Mouse (Mus musculus) hindbrain, embryonic 16.5 days (tissue): ENCODE data around the gene Klhl29. TPM values are rescaled to one million over a fixed set of nuclear protein-coding genes. Genes with fewer than 3 reads are reported as not detected.

ENCODE experiments used
- ATAC-seq: fragments of 200-750 bp; cut with Nextera tagmentation; 2 replicates; pipeline ENCODE4 v1.8.0; 2017; ENCODE audit warnings: moderate TSS enrichment, moderate library complexity
- H3K27ac ChIP-seq: fragments of 300-500 bp; sonication (generic); 2 replicates; pipeline ENCODE4 v1.5.1; 2014; ENCODE audit warnings: low read depth, mild to moderate bottlenecking, control low read depth, low read length, moderate library complexity
- H3K27me3 ChIP-seq: fragments of 300-500 bp; sonication (generic); replicated peaks from 2 replicates; pipeline ENCODE4 v1.6.1; 2014; ENCODE audit warnings: low read length; ENCODE audit not compliant: control insufficient read depth, insufficient read depth
- H3K36me3 ChIP-seq: fragments of 300-500 bp; sonication (generic); 2 replicates; pipeline ENCODE4 v1.6.1; 2014; ENCODE audit warnings: mild to moderate bottlenecking, low read length, moderate library complexity, mixed read lengths; ENCODE audit not compliant: control insufficient read depth, insufficient read depth
- H3K4me1 ChIP-seq: fragments of 300-500 bp; sonication (generic); 2 replicates; pipeline ENCODE4 v1.6.1; 2014; ENCODE audit warnings: low read depth, low read length; ENCODE audit not compliant: control insufficient read depth, insufficient read depth
- H3K4me2 ChIP-seq: fragments of 300-500 bp; sonication (generic); 2 replicates; pipeline ENCODE4 v1.6.1; 2014; ENCODE audit warnings: mild to moderate bottlenecking, low read length, control low read depth, moderate library complexity
- H3K4me3 ChIP-seq: fragments of 300-500 bp; sonication (generic); 2 replicates; pipeline ENCODE4 v1.5.1; 2014; ENCODE audit warnings: mild to moderate bottlenecking, low read length, control low read depth, moderate library complexity
- H3K9ac ChIP-seq: fragments of 300-500 bp; sonication (generic); 2 replicates; pipeline ENCODE4 v1.6.1; 2014; ENCODE audit warnings: low read depth, mild to moderate bottlenecking, control low read depth, low read length, moderate library complexity
- H3K9me3 ChIP-seq: fragments of 300-500 bp; sonication (generic); 2 replicates; pipeline ENCODE4 v1.6.1; 2014; ENCODE audit warnings: mild to moderate bottlenecking, low read length, moderate library complexity; ENCODE audit not compliant: control insufficient read depth
- WGBS: fragments of 180-500 bp; shearing (Covaris S2); extraction: QIAGEN DNeasy Blood & Tissue Kit; methylation state at CpG from one replicate; pipeline ENCODE4 v1.1.7; 2014; 5-methylcytosine and 5-hydroxymethylcytosine counted together
- polyA plus RNA-seq: library from polyadenylated mRNA; unstranded; fragments of >200 nt; fragmentation: Nextera tagmentation; extraction: Ambion mirVana; gene quantifications from 2 replicates; pipeline ENCODE4 v1.2.1, GENCODE M21; 2015

Gene Klhl29
- polyA plus RNA-seq, 1 experiment from 2014 or later, result 2.3 TPM

GRCm38 (mm10) chr12:5191628-5192379 lies 183.7 kb downstream of the Klhl29 start:
- Histone ChIP-seq H3K9me3 (no peaks in the 10 kb centered on the region), H3K4me1 (peaks cover 39% of the 10 kb centered on the region), H3K4me2 (peak overlapping the region; percentile 22; the same call in 1 of the 2 replicates), H3K36me3 (no peaks in the 10 kb centered on the region), H3K27ac (peak overlapping the region; percentile 34; the same call in 1 of the 2 replicates), H3K9ac (0 out of 2 replicates have a peak overlapping the region, but pooled peaks have one; percentile 22), H3K4me3 (no peak overlapping the region), H3K27me3 (no peaks in the 10 kb centered on the region)
- WGBS, result 15% methylated on average over 14 of the region's 14 CpGs
- ATAC-seq, result peak; percentile 71

DNA sequence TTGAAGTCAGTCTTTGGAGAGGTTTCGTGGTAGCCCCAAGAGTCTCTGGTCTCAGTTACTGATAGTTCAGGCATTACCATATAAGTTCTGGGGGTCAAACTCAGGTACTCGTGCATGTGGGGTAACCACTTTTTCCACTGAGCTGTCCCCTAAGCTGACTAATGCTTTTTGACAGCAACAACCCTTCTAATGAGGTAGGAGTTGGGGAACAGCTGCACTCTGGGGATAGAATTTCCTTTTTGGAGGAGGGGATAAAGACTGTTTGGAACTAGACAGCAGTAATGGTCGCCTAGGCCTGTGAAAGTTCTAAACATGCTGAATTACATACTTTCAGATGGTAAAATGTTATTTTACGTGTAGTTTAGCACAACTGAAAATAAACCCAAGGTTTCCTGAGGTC lies 184.3 kb downstream of the Klhl29 start:
- Histone ChIP-seq H3K9me3 (no peaks in the 10 kb centered on the region), H3K27ac (no peak overlapping the region), H3K9ac (no peak overlapping the region), H3K4me1 (peaks cover 39% of the 10 kb centered on the region), H3K4me2 (no peak overlapping the region), H3K27me3 (no peaks in the 10 kb centered on the region), H3K4me3 (no peak overlapping the region), H3K36me3 (no peaks in the 10 kb centered on the region)
- WGBS, result 80% methylated on average over 4 of the region's 4 CpGs
- ATAC-seq, result no peak

DNA sequence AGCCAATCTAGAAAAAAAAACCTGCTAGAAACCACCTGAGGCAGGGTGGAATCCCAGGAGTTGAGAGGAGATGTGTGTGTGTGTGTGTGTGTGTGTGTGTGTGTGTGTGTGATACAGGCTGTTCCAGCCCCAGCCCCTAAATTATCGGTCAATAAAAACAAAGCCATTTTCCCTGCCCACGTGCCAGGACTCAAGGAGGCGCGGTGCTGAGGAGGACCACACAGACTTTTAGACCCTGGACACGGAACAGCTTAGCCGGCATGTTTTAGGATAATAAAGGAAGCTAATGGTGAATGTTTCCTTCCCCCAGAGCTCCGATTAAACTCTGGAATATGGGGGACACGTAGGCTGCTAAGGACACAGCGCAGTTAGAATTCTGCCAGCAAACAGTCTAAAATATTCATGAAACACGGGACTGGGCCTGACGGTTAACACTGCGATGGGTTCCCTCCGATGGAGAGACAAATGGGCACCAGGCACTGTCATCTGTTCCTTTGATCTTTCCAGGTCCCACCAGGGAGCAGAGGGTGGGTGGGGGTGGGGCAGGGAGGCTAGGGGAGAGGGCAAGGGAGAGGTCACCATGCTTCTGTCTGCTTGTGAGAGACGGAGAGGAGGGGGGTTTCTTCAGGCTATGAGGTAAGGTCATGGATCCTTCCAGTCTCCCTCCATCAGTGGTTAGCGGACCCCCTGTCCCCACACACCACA lies 185.9 kb downstream of the Klhl29 start:
- H3K9ac ChIP-seq, result no peak overlapping the region; the same call in 1 of the 2 replicates
- H3K27me3 ChIP-seq, result no peaks in the 10 kb centered on the region
- H3K4me2 ChIP-seq, result no peak overlapping the region
- H3K4me3 ChIP-seq, result no peak overlapping the region
- H3K4me1 ChIP-seq, result peaks cover 39% of the 10 kb centered on the region
- H3K27ac ChIP-seq, result no peak overlapping the region; the same call in 1 of the 2 replicates
- no peak for ATAC-seq
- no peaks in the 10 kb centered on the region for H3K36me3 ChIP-seq
- WGBS, result 17% methylated on average over 15 of the region's 15 CpGs
- no peaks in the 10 kb centered on the region for H3K9me3 ChIP-seq

DNA sequence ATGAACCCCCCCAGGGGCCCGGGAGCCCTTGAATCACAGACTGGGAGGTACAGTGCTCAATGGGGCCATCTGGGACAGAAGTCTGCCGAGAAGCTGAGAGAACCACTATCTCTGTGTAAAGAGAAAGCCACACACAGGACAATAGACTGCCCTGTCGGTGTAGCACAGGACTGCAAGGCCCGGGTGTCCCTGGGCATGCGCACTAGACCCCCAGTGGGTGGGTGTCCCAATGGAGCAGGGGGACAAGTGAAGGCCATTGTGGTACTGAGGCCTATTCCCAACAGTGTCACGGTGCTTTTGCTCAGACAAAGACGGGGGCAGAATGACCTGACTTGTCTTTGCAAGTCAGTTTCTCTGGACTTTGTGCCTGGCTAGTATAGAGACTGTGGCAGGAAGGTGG lies 186.6 kb downstream of the Klhl29 start:
- Histone ChIP-seq H3K9ac (no peak overlapping the region), H3K36me3 (no peaks in the 10 kb centered on the region), H3K4me1 (peaks cover 40% of the 10 kb centered on the region), H3K9me3 (no peaks in the 10 kb centered on the region), H3K27me3 (no peaks in the 10 kb centered on the region), H3K4me2 (no peak overlapping the region), H3K4me3 (no peak overlapping the region), H3K27ac (no peak overlapping the region)
- peak; percentile 29 for ATAC-seq
- 14% methylated on average over 7 of the region's 7 CpGs for WGBS

DNA sequence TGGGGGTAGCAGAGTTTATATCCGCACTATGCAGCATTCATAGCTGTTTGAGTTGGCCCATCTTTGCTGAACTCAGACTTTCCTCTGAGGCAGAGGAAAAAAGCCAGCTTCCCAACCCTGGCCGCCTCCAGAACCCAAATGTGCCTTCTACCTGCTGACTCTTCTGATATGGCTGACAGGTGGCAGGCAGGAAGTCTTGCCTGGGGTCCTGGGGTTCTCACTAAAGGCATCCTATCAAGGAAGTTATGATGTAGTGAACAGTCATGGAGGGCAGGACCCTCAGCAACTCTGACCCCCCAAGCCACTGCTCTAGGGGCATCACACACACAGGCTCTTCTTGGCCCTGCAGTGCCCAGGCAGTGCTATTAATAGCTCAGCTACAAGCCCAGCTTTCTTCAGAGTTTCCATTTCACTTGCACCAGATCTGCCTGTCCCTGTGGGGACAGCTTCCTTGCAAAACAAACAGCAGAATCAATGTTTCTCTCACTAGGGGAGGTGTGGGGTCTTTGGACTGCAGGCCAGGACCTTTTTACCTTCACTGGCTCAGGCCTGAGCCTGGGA lies 187.6 kb downstream of the Klhl29 start:
- no peak for ATAC-seq

GRCm38 (mm10) chr12:5186645-5187044 lies 188.8 kb downstream of the Klhl29 start:
- H3K4me2 ChIP-seq, result no peak overlapping the region
- no peak overlapping the region for H3K9ac ChIP-seq
- no peaks in the 10 kb centered on the region for H3K36me3 ChIP-seq
- H3K27ac ChIP-seq, result no peak overlapping the region
- no peak overlapping the region for H3K4me3 ChIP-seq
- H3K27me3 ChIP-seq, result no peaks in the 10 kb centered on the region
- no peaks in the 10 kb centered on the region for H3K9me3 ChIP-seq
- 60% methylated on average over 1 of the region's 1 CpGs for WGBS
- peaks cover 35% of the 10 kb centered on the region for H3K4me1 ChIP-seq
- peak; percentile 26 for ATAC-seq

More for the DNA sequence above, 187.6 kb downstream of the Klhl29 start:
- Histone ChIP-seq H3K27ac (peak overlapping the region; percentile 39; the same call in 1 of the 2 replicates), H3K4me2 (no peak overlapping the region), H3K9me3 (no peaks in the 10 kb centered on the region), H3K9ac (no peak overlapping the region), H3K4me1 (peaks cover 43% of the 10 kb centered on the region), H3K4me3 (no peak overlapping the region), H3K36me3 (no peaks in the 10 kb centered on the region), H3K27me3 (no peaks in the 10 kb centered on the region)
- WGBS, result 85% methylated on average over 2 of the region's 2 CpGs

DNA sequence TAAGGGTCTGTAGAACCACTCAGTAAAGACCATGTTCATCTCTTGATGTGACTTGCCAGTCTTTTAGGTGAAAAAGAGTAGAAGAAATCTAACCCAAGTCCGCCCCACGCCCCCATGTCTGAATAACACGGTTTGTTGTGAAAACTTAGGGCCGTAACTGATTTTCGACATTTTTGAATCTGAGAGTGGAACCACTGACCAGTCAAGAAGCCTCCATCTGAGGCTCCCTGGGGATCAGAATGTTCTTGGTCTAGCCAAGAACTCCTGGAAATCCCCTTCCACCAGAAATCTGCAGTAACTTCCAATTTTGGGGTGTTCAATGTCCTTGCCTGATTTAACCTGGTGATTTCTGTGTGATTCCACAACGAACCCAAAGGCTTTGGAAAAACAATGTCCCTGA lies 189.9 kb downstream of the Klhl29 start:
- H3K4me2 ChIP-seq, result no peak overlapping the region
- WGBS, result 93% methylated on average over 6 of the region's 6 CpGs
- no peaks in the 10 kb centered on the region for H3K36me3 ChIP-seq
- H3K4me1 ChIP-seq, result peaks cover 32% of the 10 kb centered on the region
- H3K27me3 ChIP-seq, result no peaks in the 10 kb centered on the region
- H3K9ac ChIP-seq, result no peak overlapping the region
- no peak overlapping the region for H3K4me3 ChIP-seq
- no peak overlapping the region for H3K27ac ChIP-seq
- no peaks in the 10 kb centered on the region for H3K9me3 ChIP-seq
- no peak for ATAC-seq

- 59% methylated on average over 4 of the region's 4 CpGs for WGBS
- 0 out of 2 replicates have a peak, but pooled peaks have one; percentile 12 for ATAC-seq
- no peaks in the 10 kb centered on the region for H3K27me3 ChIP-seq
Measured at GRCm38 (mm10) chr12:5182586-5182985, 192.9 kb downstream of the Klhl29 start.

GRCm38 (mm10) chr12:5182165-5182564 lies 193.3 kb downstream of the Klhl29 start:
- Histone ChIP-seq H3K36me3 (no peaks in the 10 kb centered on the region), H3K4me3 (no peak overlapping the region), H3K4me2 (no peak overlapping the region), H3K27ac (no peak overlapping the region), H3K9ac (no peak overlapping the region), H3K9me3 (no peaks in the 10 kb centered on the region), H3K4me1 (peaks cover 7% of the 10 kb centered on the region), H3K27me3 (no peaks in the 10 kb centered on the region)
- 76% methylated on average over 4 of the region's 4 CpGs for WGBS
- ATAC-seq, result no peak

More at GRCm38 (mm10) chr12:5182586-5182985, 192.9 kb downstream of the Klhl29 start:
- Histone ChIP-seq H3K36me3 (no peaks in the 10 kb centered on the region), H3K4me2 (no peak overlapping the region), H3K9ac (no peak overlapping the region), H3K4me1 (peaks cover 8% of the 10 kb centered on the region), H3K27ac (no peak overlapping the region), H3K4me3 (no peak overlapping the region), H3K9me3 (no peaks in the 10 kb centered on the region)
